Mouse (Mus musculus): ENCODE measurements around the gene Nebl.

The Nebl gene

DNA sequence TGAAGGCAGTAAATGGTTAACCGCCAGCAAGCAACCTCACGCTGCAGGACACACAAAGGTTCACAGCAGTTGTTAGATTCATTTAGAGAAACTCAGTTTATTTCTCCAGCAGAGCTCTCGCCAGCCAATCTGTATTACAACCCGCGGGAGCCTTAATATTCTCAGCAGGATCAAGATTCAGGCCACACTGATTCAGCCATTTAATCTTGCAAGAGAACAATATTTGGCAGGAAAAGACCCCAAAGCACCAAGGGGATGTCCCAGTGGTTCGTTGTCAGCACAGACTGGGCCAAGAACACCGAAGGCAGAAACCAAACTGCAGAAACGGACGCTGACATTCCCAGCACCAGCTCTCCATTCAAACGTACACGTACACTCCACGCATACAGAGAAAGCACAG lies 216.5 kb downstream of the Nebl start:
- DNase-seq (ENCODE audit: low spot score) = no peak

DNA sequence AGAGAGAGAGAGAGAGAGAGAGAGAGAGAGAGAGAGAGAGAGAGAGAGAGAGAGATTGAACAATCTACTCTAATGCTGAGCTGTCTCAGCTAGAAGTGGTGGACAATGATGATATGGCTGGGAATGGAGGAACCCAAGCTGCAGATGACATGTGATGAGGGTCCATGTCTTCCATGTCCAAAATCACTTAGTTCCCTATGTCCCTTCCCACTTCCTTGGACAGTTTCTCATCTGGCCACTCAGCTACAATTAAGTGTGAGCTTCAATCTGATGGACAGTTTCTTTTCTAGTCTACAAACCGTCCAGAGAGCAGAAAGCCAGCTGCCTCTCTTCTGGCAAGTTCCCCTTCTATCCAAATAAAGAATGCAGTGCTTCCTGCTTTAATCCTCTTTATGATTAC lies 221.3 kb downstream of the Nebl start:
- no peak for DNase-seq (ENCODE audit: low spot score)

DNA sequence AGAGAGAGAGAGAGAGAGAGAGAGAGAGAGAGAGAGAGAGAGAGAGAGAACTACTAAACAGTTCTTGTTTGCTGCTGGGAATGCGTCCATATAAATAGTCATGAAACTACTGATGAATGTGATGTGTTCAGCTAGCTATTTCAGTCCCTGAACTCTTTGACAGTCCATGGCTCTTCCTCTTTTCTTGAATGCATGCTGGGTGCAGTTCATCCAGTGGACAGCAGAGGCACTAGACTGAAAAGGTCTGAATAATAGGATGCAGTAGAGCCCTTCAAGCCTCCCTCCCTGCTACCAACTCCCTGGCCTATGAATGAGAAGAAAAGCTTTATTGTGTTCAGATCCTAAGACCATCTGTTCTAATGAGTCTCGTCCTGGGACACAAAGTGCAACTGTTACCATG lies 223.9 kb downstream of the Nebl start:
- no peak for DNase-seq (ENCODE audit: low spot score)

DNA sequence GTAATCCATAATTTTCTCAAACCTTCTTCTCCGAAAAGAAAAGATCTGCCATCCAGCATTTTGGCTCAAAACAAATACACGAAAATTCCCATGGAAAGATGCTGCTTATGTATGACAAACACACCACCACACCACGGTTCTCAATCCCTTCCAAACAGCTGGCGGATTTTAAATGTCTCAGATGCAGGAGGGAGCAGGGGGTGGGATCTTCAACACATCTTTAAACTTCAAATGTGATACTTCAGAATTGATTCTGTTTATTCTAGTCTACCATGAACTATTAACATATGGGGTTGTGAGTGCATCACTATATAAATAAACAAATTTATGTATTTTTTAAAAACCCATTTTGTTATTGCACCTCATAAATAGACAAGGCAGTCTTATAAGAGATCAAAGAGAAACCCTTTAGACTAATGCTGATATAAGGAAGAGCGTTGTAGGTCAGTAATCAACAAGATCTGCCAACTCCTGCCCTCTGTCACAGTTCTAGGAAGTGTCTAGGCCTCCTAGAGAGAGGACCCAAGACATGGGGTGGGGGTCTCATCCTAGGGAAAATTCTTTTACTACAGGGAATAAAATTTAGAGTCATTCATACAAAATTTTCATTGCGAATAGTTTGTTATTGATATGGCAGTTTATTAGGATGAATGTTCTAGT lies 227.0 kb downstream of the Nebl start:
- no peak for DNase-seq (ENCODE audit: low spot score)

DNA sequence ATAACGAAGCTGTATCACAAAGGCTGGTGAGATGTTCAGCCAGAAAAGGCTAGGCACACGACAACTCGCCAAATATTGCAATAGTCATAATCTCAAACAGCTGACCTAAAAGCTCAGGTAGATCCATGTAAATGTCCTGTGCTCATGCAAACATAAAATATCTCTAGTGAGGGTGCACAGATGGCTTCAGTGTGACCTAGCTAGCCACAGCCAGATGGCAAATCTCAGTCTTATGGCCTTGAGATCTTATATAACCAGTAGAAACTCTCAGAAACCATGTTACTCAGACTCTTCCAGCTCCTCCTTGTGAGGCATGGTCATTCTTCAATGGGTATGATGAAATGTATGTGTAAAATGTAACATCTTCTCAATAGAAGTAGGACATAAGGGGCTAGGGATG lies 230.2 kb downstream of the Nebl start:
- DNase-seq (ENCODE audit: low spot score) = no peak

DNA sequence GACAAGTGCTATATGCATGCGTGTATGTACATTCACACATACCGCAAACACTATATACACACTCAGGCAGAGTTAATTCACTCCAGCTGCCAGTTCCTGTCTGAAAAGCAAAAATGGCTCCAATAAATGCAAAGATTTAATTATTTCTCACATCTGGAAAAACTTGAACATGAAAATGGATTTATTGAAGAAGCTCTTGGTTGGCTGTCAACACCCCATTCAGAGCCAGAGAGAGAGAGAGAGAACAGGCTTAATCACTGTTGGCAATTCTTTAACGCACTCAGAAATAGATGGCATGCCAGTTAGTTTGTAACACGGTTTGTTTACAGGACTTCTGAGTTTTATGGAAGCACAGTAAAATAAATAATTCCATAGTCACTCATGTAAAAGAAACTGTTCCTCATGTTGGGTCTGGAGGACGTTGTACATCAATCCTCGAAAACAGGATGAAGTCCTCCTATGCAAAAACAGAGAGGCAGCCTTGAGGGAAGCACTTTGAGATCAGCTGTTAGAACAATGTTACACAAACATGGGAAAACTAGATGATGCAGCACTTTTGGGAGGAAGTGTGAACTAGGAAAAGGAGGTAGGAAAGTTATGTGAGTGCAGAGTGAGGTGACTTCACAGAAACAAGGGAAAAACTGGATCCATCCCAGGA lies 265.6 kb downstream of the Nebl start:
- no peak for DNase-seq (ENCODE audit: low spot score)

DNA sequence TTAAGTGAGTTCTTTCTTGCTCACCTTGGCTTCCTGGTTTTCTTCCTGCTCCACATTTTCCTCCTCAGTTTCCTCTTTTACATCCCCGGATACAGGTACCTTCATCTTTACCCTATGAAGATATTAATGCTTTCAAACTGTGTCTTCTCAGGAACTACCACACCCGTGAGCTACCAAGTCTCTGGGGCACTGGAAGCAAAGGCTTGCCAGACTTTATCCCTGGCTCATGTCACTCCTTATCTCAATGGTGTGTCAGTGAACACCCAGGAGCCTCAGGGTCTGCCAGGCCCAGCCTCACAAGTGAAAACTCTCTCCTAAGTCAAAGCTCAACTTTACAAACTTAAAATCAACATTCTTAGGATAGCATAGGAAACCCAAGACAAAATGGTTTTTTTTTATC lies 270.8 kb downstream of the Nebl start:
- no peak for DNase-seq (ENCODE audit: low spot score)

DNA sequence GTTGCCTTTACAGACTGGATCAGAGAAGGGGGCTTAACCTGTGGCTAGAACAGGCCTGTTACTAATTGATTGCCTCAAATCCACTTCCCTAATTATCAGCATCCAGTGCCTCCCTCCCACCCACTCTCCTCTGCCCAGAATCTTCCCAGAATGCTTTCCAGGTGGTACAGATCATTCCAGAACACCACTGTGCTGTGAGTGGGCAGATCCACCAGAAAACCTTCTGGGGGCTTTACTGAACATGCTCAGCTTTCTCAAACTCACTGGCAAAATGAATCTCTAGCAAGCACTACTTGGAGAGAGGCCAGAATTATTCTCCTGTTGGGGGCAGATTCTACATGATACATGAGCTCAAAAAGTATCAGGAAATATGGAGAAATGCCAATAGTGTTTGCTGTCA lies 277.6 kb downstream of the Nebl start:
- DNase-seq (ENCODE audit: low spot score) = no peak

DNA sequence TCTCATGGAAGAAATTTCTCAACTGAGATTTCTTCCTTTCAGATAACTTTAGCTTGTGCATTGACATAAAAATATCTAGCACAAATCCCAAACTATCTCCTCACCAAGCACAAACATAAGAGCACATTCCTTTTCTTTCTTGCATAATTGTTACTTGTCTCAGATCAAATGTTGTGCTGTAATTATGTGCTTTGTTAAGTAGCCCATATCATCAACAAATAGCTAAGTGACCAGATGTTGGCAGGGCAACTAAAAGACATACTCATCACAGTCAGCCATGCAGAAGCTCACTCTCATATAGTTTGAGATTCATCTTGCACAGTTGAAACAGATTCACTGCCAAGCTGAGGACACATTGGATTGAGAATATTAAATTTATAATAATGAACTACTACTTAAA lies 282.9 kb downstream of the Nebl start:
- no peak for DNase-seq (ENCODE audit: low spot score)

DNA sequence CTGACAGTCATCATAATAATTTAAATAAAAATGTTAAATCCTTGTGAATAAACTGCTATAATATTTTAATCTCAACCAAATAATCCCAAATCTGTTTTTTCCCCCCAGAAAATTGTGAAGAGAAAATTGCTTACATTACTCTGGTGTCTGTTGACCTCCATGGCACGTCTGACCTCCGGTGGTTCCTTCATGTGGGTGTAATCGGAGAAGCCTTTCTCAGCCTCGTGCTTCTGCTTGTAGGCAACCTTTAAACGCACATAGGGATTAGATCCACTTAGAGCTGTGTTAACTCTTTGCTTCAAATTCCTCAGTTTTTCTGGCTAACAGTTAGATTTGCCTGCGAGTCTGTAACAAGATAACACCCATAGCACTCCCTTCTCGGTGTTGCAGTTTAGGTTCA lies 287.7 kb downstream of the Nebl start:
- no peak for DNase-seq (ENCODE audit: low spot score)

DNA sequence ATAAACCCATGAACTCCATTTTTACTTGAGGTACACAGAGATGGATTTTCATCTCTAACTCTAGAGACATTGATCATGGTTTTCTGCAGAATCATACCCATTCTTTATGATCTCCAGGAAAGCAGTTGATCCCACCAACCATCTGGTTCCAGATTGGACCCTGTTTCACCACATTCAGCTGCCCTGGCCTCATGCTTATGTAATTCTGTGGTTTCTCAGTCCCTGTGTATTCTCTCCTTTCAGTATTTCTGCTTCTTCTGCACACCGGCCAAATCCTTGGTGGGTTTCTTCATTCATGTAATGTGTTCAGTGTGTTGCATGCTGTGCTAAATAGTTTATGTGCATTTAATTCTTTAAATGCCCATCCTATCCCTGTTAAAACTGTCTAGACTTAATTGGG lies 292.9 kb downstream of the Nebl start:
- DNase-seq (ENCODE audit: low spot score) = no peak

DNA sequence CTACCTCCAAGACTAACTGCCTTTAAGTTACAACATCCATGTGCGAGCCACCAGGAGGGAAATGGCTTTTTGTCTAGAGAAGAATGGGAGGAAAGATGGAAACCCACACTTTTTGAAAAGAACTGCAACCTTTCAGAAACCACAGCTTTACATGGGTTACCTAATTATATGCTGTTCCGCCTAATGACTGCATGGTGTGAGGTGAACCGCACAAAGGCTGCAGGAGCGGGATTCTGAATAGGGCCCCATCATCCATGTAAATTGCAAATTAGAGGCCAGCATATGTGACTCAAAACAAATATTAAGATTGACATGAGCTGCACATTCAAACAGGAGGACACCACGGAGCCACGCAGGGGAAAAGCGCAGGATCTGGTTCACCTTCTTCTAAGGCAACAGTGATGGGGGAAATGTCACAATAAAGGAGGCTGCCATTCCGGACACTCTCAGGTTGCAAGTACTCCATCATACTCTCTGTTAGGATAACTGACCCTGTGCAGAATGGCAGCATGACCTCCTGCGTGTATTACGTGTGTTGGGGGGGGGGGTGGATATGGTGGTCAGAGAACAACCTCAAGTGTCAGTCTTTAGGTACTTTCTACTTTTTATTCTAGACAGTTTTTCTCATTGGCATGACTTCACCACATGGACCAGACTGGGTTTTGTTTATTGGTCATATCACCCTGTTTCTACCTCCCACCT lies 294.4 kb downstream of the Nebl start:
- DNase-seq (ENCODE audit: low spot score) = no peak

DNA sequence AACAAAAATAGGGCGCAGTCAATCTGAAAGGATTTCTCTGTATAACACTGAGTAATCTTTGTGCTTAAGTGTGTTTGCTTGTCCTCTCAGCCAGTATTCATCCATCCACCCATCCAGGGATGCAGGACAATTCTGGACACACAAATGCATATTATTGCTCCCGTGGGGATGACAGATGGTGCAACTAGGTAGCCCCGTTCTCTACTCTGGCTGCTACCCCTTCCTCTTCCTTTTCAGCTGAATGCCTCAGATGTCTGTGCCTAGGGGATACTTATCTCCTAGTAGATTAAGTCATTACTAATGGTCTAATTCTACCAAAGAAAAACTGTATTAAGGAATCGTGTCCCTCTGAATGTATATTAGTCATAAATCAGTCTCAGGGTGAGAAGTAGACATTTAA lies 296.0 kb downstream of the Nebl start:
- DNase-seq (ENCODE audit: low spot score) = no peak

DNA sequence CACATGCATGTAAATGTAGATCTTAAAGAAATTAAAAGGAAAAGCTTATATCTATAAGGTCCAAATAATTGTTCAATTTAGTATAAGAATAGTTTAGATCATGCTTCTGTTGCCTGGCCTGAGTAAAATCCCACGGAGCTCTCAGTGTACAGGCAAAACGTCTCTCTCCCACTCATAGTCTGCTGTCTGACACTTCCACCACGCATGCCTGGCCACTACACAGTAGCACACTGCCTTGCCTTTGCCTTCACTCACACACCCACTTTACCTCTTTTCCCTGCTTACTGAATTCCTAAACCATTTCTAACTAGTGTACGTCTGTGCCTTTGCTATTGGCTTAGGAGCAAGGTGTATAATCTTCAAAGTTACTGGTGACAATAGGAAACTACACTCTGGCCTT lies 302.2 kb downstream of the Nebl start:
- no peak for DNase-seq (ENCODE audit: low spot score)

DNA sequence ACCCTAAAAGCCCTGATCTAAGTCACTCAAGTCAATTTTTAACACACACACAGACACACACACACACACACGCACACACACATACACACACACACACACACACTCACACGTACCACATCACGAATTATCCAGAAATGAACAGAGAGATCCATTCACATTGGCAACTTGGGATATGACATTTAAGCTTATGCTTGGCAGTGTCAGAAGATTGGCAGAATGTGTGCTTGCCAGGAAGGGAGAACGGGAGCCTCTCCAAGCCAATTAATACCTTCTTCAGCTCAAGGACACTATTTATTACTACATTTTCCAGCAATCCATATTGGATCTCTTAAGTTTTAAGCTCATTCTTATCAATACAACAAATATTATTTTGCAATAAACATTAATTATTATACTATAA lies 303.1 kb downstream of the Nebl start:
- DNase-seq (ENCODE audit: low spot score) = no peak

DNA sequence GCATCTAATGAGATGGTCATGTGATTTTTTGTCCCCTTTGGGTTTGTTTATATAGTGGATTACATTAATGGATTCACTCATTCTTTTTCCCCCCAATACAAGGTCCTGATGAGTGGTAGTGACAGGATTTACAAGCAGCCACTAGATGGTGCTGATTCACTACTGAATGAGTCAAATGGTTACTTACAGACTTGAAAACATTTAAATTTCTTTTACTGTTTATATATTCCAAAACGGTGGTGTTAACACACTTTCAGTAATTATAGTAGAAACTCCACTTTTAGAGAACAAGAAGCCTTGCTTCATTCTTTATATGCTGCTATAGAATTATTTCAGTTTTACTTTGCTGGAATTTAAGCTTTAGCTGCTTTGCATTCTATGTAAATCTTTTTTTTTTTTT lies 308.3 kb downstream of the Nebl start:
- DNase-seq (ENCODE audit: low spot score) = peak; percentile 9

DNA sequence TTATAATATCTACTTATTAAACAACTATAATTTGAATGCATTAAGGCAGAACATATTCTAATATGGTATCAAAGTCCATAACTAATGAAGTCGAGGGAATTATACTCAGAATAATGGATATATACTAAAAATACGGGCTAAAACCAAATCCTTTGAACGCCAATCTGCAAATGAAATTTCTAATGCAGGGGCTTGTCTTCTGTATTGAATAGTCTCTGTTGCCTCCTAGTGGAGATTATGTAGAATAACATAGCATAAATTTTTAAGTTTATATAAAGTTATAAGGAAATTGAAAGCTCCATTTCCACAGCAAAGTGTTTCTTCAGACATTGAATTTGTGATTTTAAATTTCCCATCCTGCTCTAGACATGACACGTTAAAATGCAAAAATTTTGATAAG lies 315.9 kb downstream of the Nebl start:
- no peak for DNase-seq (ENCODE audit: low spot score)

DNA sequence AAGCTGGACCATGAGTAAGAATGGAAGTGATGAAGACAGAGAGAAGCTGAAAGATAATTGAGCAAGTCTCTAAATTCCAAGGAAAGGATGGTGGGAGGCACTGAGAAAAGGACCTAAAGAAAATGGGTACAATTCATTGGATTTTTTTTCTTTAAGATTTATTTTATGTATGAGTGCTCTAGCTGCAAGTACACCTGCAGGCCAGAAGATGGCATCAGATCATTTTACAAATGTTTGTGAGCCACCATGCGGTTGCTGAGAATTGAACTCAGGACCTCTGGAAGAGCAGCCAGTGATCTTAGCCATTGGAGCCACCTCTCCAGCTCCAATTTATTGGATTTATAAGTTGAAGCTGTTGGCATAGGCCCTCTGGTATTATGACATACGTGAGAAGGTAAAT lies 316.9 kb downstream of the Nebl start:
- DNase-seq (ENCODE audit: low spot score) = no peak

DNA sequence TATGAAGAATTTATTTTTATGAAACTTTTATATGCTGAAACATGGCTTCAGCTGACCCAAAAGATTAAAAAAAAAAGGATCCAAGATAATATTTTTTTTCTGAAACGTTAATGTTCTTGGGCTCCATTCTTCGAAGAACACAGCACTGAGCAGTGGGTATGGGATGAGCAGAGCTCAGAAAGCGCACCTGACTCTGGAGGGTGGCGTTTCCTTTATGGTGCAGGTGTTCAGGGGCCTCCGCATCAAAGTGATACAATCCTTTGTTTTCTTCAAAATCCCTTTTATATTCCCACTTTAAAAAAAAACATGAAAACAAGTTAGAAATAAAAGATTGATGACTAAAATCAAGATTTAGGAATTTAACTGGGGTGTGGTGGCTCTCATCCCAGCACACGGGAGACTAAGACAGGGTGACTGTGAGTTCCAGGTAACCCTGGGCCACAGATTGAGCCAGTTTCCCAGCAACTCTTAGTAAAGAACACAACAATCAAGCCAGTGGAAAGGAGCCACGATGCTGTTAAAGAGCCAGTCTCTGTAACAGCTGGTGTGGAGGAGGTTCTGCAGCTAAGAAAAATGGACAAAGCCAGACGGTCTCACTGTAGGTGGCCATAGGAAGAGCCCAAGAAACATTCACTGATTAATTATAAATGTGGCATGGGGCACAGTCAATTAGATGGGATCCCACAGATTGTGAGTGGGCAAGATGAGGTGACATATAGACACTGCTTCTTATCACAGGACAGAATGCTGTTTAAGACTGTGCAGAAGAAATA lies 317.6 kb downstream of the Nebl start:
- no peak for DNase-seq (ENCODE audit: low spot score)

DNA sequence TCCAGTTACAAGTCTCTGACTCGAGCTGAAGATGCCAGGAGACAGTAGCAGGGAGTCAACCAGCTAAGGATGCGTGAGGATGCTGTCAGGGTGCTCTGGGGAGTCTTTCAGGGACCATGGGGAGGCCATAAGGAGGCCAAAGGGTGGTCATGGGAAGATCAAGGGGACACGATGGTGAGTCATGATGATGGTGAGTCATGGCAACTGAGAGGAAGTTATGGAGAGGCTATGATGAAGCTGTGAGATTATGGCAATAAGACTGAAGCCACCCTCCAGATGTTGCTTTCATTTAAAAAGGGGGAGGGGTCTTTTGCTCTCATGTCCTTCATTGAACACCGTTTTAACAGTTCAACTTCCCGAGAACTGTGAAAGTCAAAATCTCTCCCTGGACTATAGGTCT lies 322.0 kb downstream of the Nebl start:
- no peak for DNase-seq (ENCODE audit: low spot score)

DNA sequence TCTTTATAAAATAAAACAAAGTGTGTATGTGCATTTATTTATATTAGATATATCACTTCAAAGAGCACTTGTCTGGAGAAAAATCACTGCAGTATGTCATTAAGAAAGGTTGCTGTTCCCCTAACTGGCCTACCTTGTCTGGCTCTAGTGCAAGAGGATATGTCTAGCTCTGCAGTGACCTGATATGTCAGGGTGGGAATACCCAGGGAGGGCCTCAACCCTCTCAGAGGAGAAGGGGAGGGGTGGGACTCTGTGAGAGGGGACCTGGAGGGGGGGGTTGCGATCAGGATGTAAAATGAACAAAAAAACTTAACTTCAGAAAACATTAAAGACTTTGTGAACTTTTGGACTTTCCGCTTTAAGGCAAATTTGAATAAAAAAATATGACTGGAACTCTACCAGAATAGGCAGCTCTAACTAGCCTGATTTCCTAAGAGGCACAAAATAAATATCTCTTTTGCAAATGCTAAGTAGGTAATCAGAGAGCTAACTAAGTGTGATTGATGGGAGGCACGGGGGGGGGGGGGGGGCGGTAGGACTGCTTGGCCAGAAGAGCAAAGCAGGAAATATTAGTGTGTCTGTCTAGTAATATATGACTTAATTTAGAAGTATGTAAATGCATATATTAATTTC lies 325.2 kb downstream of the Nebl start:
- no peak for DNase-seq (ENCODE audit: low spot score)

DNA sequence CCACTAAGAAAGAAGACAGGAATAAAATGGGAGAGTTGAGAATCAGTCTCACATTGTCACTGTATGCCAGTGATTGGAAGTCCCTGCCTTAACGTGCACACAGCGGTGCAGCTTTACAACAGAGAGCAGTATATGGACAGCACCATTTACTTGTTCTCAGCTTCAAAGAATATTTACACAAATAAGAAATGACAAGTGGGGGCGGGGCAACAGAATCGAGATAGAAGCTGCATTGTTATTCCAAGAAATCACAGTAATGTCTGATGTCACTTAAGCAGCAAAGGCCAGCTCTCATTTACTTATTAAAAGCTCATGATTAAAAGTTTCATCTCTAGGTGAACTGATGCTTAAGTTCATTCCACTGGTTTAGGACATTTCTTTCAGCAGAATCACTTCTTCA lies 328.8 kb downstream of the Nebl start:
- DNase-seq (ENCODE audit: low spot score) = no peak
